15 mouse cellular contexts compared by ENCODE assay signal in genomic region chr7:94668836-94669396, GRCm38 (mm10).
"Had no signal": no experiment of that assay in that cellular context is flagged by ENCODE, and none has a peak within 500 bp of the region (broad histone marks: within the 10 kb centered on the region; RNA-seq: fewer than 3 reads in every experiment).

No protein-coding gene starts in this region.

- H3K4me3 ChIP-seq: liver, embryonic 15.5 days; midbrain, embryonic 10.5 days; myocyte; neural tube, embryonic 15.5 days had no signal

- H3K4me1 ChIP-seq: liver, embryonic 15.5 days; midbrain, embryonic 10.5 days; neural tube, embryonic 15.5 days had no signal

- DNase-seq: kidney, adult 9 months; kidney, postnatal 10 days; layer of hippocampus, postnatal 36 days; lung, adult 2 months; lung, postnatal 36 days; midbrain, embryonic 14.5 days; right cerebral cortex, adult 18-20 months; right cerebral cortex, postnatal 25 days; thymus, postnatal 36 days had no signal

- H3K9me3 ChIP-seq: liver, embryonic 15.5 days; midbrain, embryonic 10.5 days; neural tube, embryonic 15.5 days had no signal

- H3K4me2 ChIP-seq: liver, embryonic 11.5 days; liver, embryonic 15.5 days; neural tube, embryonic 15.5 days had no signal

- ATAC-seq: lung, postnatal 0 days had no signal

- H3K27ac ChIP-seq: liver, embryonic 15.5 days; midbrain, embryonic 10.5 days; neural tube, embryonic 15.5 days had no signal

- H3K27me3 ChIP-seq: liver, embryonic 15.5 days; neural tube, embryonic 15.5 days had no signal

- H3K9ac ChIP-seq: liver, embryonic 15.5 days; neural tube, embryonic 15.5 days had no signal

- H3K36me3 ChIP-seq: liver, embryonic 15.5 days; midbrain, embryonic 10.5 days; neural tube, embryonic 15.5 days had no signal
